Mouse (Mus musculus): ENCODE results near the gene Sertad4. TPM values are rescaled to one million over a fixed set of nuclear protein-coding genes. Genes with fewer than 3 reads are reported as not detected.

The Sertad4 gene
- total and polyA plus RNA-seq, 2 experiments from 2014 or later, result 4.0 to 5.0 TPM

DNA sequence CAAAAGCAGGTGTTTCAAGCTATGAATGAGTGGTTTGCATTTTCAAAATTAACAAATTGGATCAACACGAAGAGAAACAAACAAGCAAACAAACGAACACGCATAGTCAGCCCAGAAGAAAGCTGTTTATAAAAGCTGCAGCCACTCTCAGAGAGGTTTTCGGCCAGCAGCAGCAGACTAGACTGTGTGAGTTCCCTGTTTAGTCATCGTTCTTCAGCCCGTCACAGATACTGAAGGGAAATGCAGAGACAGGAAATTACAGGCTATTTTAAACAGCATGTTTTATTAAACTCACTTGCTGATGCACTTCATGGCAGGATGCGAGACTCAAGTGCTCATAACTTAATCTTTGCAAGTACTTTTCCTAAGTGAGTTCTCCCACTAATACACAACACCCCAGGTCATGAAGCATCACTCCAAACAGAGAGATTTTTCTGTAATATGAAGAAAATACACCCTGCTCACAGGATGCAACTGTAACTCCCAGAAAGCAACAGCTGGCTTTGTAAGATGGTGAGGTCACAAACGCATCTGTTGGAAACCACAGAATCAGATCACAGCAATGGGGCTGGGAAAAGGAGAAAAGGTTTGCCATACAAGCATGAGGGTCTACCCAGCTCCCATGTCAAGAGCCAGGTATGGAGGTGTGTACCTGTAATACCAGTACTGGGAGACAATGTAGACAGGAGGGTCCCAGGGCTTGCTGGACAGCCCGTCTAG lies 14.3 kb downstream of the Sertad4 start:
- no peak overlapping the region for H3K9ac ChIP-seq (replicated peaks; ENCODE audit: low read depth, low read length)
- peaks cover 4% of the 10 kb centered on the region; the same call in 1 of the 2 replicates for H3K27me3 ChIP-seq (ENCODE audit: control insufficient read depth, insufficient read depth, low read length)
- 0 out of 2 replicates have a peak overlapping the region, but pooled peaks have one; percentile 22 for H3K27ac ChIP-seq (ENCODE audit: low read depth)
- no peaks in the 10 kb centered on the region for H3K9me3 ChIP-seq (replicated peaks; ENCODE audit: control insufficient read depth, low read length)
- no peak overlapping the region for H3K4me3 ChIP-seq (ENCODE audit: low read depth, low read length)
- H3K36me3 ChIP-seq (replicated peaks; ENCODE audit: control insufficient read depth, insufficient read depth, low read length), result 0 out of 2 replicates have a peak, but pooled peaks cover 5% of the 10 kb centered on the region
- no peaks in the 10 kb centered on the region for H3K4me1 ChIP-seq (ENCODE audit: control insufficient read depth, insufficient read depth)
- DNase-seq (ENCODE audit: low spot score), result peak; percentile 43
- no peak for TF ChIP-seq CTCF (IDR thresholded peaks at IDR 0.05; ENCODE audit: low read depth)
- TF ChIP-seq EP300 (IDR thresholded peaks at IDR 0.05; ENCODE audit: low read depth), result no peak
- whole genome bisulfite sequencing, result 52% methylated on average over 9 of the region's 9 CpGs
- no peak; the same call in 1 of the 2 replicates for ATAC-seq (ENCODE audit: insufficient read depth, low read depth)
- H3K4me2 ChIP-seq (ENCODE audit: low read depth, low read length), result no peak overlapping the region

DNA sequence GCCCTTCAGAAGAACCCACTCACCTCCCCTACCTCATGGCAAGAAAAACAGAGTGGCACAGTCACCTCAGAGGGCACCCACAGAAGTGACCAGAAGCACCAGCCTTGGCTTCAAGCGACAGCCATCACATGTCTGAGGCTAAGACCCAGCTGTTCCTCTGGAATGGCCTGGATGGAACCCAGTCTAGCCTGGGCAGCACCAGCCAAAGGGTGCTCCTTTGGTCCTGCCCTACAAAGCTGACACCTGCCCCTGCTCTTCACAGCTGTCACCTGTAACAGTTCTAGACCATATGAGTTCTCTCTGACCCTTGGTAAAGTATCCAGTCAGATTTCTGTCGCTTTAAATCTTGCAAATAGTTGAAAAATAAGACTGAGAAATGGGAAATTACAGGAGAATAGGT lies 14.9 kb downstream of the Sertad4 start:
- H3K4me1 ChIP-seq (ENCODE audit: control insufficient read depth, insufficient read depth), result no peaks in the 10 kb centered on the region
- H3K9me3 ChIP-seq (replicated peaks; ENCODE audit: control insufficient read depth, low read length), result no peaks in the 10 kb centered on the region
- ATAC-seq (ENCODE audit: insufficient read depth, low read depth) (no peak), DNase-seq (ENCODE audit: low spot score) (no peak)
- H3K9ac ChIP-seq (replicated peaks; ENCODE audit: low read depth, low read length), result no peak overlapping the region
- H3K4me3 ChIP-seq (ENCODE audit: low read depth, low read length), result no peak overlapping the region
- H3K27ac ChIP-seq (ENCODE audit: low read depth), result no peak overlapping the region
- H3K36me3 ChIP-seq (replicated peaks; ENCODE audit: control insufficient read depth, insufficient read depth, low read length), result 0 out of 2 replicates have a peak, but pooled peaks cover 3% of the 10 kb centered on the region
- no peak overlapping the region for H3K4me2 ChIP-seq (ENCODE audit: low read depth, low read length)
- 81% methylated on average over 2 of the region's 2 CpGs for WGBS
- H3K27me3 ChIP-seq (ENCODE audit: control insufficient read depth, insufficient read depth, low read length), result peaks cover 8% of the 10 kb centered on the region; the same call in 1 of the 2 replicates
- no peak for TF ChIP-seq CTCF (IDR thresholded peaks at IDR 0.05; ENCODE audit: low read depth)
- TF ChIP-seq EP300 (IDR thresholded peaks at IDR 0.05; ENCODE audit: low read depth), result no peak

DNA sequence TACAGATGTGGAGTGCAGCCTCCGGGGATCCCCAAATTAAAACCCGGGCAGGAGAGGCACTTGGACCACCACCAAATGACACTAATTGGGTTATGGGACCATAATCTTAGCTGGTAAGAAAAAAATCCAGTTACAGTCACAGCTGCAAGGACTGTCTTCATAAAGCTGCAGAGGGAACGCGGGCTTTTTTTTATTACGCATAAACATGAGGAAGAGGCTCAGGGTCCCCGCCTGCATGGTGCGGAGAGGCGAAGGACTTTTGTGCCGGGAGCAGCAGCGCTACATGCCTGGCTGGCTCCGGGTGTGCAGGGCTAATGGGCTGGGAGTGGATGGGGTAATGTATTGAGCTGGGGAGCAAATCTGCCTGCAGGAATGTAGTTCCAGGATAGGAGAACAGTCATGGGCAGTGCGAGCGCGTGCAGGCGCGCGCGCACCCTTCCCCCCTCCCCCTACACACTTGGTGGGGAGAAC lies 20.3 kb downstream of the Sertad4 start:
- no peak for TF ChIP-seq CTCF (IDR thresholded peaks at IDR 0.05; ENCODE audit: low read depth)
- no peak for TF ChIP-seq EP300 (IDR thresholded peaks at IDR 0.05; ENCODE audit: low read depth)
- Histone ChIP-seq H3K9ac (replicated peaks; ENCODE audit: low read depth, low read length) (peak overlapping the region; percentile 57; the same call in 1 of the 2 replicates), H3K4me1 (ENCODE audit: control insufficient read depth, insufficient read depth) (peaks cover 14% of the 10 kb centered on the region; the same call in 1 of the 2 replicates), H3K27me3 (ENCODE audit: control insufficient read depth, insufficient read depth, low read length) (peaks cover 26% of the 10 kb centered on the region), H3K36me3 (replicated peaks; ENCODE audit: control insufficient read depth, insufficient read depth, low read length) (no peaks in the 10 kb centered on the region), H3K4me3 (ENCODE audit: low read depth, low read length) (peak overlapping the region; percentile 54), H3K4me2 (ENCODE audit: low read depth, low read length) (peak overlapping the region; percentile 87), H3K9me3 (replicated peaks; ENCODE audit: control insufficient read depth, low read length) (no peaks in the 10 kb centered on the region), H3K27ac (ENCODE audit: low read depth) (no peak overlapping the region)
- peak; percentile 37; the same call in 1 of the 2 replicates for ATAC-seq (ENCODE audit: insufficient read depth, low read depth)
- DNase-seq (ENCODE audit: low spot score), result peak; percentile 16
- WGBS, result 7% methylated on average over 18 of the region's 18 CpGs

DNA sequence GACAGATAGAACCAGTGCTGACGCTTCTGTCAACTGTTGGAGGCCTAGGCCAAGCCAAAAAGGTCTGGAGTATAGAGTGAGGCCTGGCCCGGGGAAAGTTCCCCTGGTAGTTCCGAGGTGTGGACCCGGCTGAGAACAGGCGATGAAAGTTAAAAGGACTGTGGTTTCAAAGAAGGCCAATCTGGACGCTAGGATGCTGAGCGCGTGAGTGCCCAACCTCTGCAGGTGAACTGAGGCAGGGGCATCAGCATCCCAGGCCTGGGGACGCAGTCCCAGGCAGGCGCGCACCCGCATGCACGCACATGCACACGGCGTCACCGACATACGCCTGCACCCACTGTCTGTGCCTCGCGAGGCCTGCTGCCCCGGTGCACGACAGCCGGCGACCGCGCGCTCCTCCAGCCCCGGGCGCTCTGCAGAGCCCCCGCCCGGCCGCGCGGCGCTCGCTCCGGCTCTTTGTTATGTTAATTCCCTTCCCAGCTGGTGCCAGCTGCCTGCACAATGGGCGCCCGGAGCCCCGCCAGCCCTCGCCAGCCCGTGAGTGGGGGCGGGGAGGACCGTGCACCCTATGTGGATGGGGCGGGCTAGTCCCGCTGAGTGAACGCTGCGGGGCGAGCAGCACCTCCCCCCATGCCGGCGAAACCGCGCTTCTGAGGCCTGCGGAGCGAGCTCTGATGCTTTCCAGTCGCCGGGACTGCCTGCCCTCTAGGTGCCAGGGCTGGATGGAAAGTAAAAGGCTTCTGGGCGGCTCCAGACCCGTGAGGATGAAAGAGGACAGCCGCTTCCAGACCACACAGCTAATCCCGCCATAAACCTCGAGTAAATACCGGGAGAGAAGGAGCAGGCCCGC lies 21.0 kb downstream of the Sertad4 start:
- Histone ChIP-seq H3K4me3 (ENCODE audit: low read depth, low read length) (peak overlapping the region; percentile 54), H3K27me3 (ENCODE audit: control insufficient read depth, insufficient read depth, low read length) (peaks cover 26% of the 10 kb centered on the region), H3K27ac (ENCODE audit: low read depth) (0 out of 2 replicates have a peak overlapping the region, but pooled peaks have one; percentile 11)

DNA sequence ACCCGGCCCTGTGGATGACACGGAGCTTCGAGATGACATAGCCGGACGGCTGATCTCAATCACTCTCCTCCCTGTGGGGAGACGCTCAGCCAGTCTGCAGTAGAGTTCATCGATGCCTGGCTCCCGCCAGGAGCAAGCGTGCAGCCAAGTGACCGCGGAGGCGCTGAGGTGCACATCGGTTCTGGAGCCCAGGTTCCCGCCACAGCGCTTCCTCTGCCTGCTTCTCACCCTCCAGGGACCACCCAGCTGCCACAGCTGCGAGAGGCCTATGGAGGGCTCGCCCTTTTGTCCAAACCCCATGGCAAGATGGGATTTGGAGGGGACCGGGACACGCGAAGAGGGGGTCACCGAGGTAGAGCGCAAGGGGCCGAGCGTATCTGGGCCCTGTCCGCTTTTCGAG lies 22.0 kb downstream of the Sertad4 start:
- 55% methylated on average over 26 of the region's 26 CpGs for WGBS
- ATAC-seq (ENCODE audit: insufficient read depth, low read depth) (no peak), DNase-seq (ENCODE audit: low spot score) (no peak)
- TF ChIP-seq EP300 (IDR thresholded peaks at IDR 0.05; ENCODE audit: low read depth) (no peak), CTCF (IDR thresholded peaks at IDR 0.05; ENCODE audit: low read depth) (no peak)
- Histone ChIP-seq H3K9me3 (replicated peaks; ENCODE audit: control insufficient read depth, low read length) (no peaks in the 10 kb centered on the region), H3K27ac (ENCODE audit: low read depth) (no peak overlapping the region), H3K36me3 (replicated peaks; ENCODE audit: control insufficient read depth, insufficient read depth, low read length) (no peaks in the 10 kb centered on the region), H3K4me1 (ENCODE audit: control insufficient read depth, insufficient read depth) (peaks cover 14% of the 10 kb centered on the region; the same call in 1 of the 2 replicates), H3K27me3 (ENCODE audit: control insufficient read depth, insufficient read depth, low read length) (peaks cover 26% of the 10 kb centered on the region), H3K9ac (replicated peaks; ENCODE audit: low read depth, low read length) (no peak overlapping the region), H3K4me3 (ENCODE audit: low read depth, low read length) (no peak overlapping the region), H3K4me2 (ENCODE audit: low read depth, low read length) (no peak overlapping the region)

More for the DNA sequence above, 21.0 kb downstream of the Sertad4 start:
- ATAC-seq (ENCODE audit: insufficient read depth, low read depth), result peak; percentile 53
- Histone ChIP-seq H3K9ac (replicated peaks; ENCODE audit: low read depth, low read length) (peak overlapping the region; percentile 57), H3K4me1 (ENCODE audit: control insufficient read depth, insufficient read depth) (peaks cover 14% of the 10 kb centered on the region; the same call in 1 of the 2 replicates), H3K4me2 (ENCODE audit: low read depth, low read length) (peak overlapping the region; percentile 87), H3K9me3 (replicated peaks; ENCODE audit: control insufficient read depth, low read length) (no peaks in the 10 kb centered on the region), H3K36me3 (replicated peaks; ENCODE audit: control insufficient read depth, insufficient read depth, low read length) (no peaks in the 10 kb centered on the region)
- DNase-seq (ENCODE audit: low spot score), result no peak
- TF ChIP-seq EP300 (IDR thresholded peaks at IDR 0.05; ENCODE audit: low read depth) (no peak), CTCF (IDR thresholded peaks at IDR 0.05; ENCODE audit: low read depth) (no peak)
- 3% methylated on average over 62 of the region's 63 CpGs for WGBS

Measured in heart, postnatal 0 days (tissue).